Mouse (Mus musculus) brain, embryonic 14.5 days (tissue): ENCODE data around the gene Kpna2.

Experiments used
- CTCF ChIP-seq: fragments of 200-500 bp; IDR thresholded peaks from 2 replicates; pipeline ENCODE4 v1.5.1; 2012; ENCODE audit warnings: inconsistent platforms, mild to moderate bottlenecking, moderate library complexity, borderline replicate concordance; ENCODE audit not compliant: insufficient read depth, insufficient read length; ENCODE audit errors: extremely low read depth
- POLR2A ChIP-seq: fragments of 200-500 bp; IDR thresholded peaks from 2 replicates; pipeline ENCODE4 v1.6.1; 2012; ENCODE audit warnings: mild to moderate bottlenecking, inconsistent platforms, borderline replicate concordance; ENCODE audit not compliant: poor library complexity, insufficient read depth, insufficient read length, severe bottlenecking; ENCODE audit errors: extremely low read depth

GRCm38 (mm10) chr11:106957271-106957980, 41.9 kb downstream of the Kpna2 start:
- no peak for TF ChIP-seq CTCF
- TF ChIP-seq POLR2A = no peak
